Mouse (Mus musculus) midbrain, embryonic 10.5 days (tissue): ENCODE results near the gene Ppp1r9b. TPM values are rescaled to one million over a fixed set of nuclear protein-coding genes. Genes with fewer than 3 reads are reported as not detected.
A peak's percentile ranks its signal among the peaks of the same experiment; 100 is the strongest.

Experiments
- DNase-seq: peaks from one replicate; pipeline ENCODE4 v3.0.0-alpha.2; 2017; ENCODE audit warnings: low spot score
- H3K27ac ChIP-seq: fragments of 300-500 bp; sonication (generic); replicated peaks from 2 replicates; pipeline ENCODE4 v1.5.1; 2016; ENCODE audit warnings: mild to moderate bottlenecking
- H3K27me3 ChIP-seq: fragments of 300-500 bp; sonication (generic); 2 replicates; pipeline ENCODE4 v1.6.1; 2016; ENCODE audit warnings: low read depth, mild to moderate bottlenecking; ENCODE audit not compliant: poor library complexity, severe bottlenecking
- H3K36me3 ChIP-seq: fragments of 300-500 bp; sonication (generic); 2 replicates; pipeline ENCODE4 v1.6.1; 2016; ENCODE audit warnings: mild to moderate bottlenecking, moderate library complexity
- H3K4me1 ChIP-seq: fragments of 300-500 bp; sonication (generic); 2 replicates; pipeline ENCODE4 v1.6.1; 2016
- H3K4me3 ChIP-seq: fragments of 300-500 bp; sonication (generic); 2 replicates; pipeline ENCODE4 v1.5.1; 2016; ENCODE audit warnings: mild to moderate bottlenecking, moderate library complexity
- H3K9me3 ChIP-seq: fragments of 300-500 bp; sonication (generic); replicated peaks from 2 replicates; pipeline ENCODE4 v1.6.1; 2016; ENCODE audit warnings: mild to moderate bottlenecking
- WGBS: fragments of 180-500 bp; shearing (Covaris S2); methylation state at CpG from one replicate; pipeline ENCODE4 v1.1.7; 2016; 5-methylcytosine and 5-hydroxymethylcytosine counted together
- polyA plus RNA-seq: library from polyadenylated mRNA; unstranded; fragments of >200 nt; fragmentation: Nextera tagmentation; extraction: Ambion mirVana; gene quantifications from 2 replicates; pipeline ENCODE4 v1.2.1, GENCODE M21; 2016

Gene Ppp1r9b
- polyA plus RNA-seq, 1 experiment from 2014 or later: 8.6 TPM

- no peaks in the 10 kb centered on the region for H3K36me3 ChIP-seq
- no peaks in the 10 kb centered on the region for H3K9me3 ChIP-seq
- no peak for DNase-seq
- H3K27ac ChIP-seq: no peak overlapping the region
- no peaks in the 10 kb centered on the region; the same call in 1 of the 2 replicates for H3K27me3 ChIP-seq
- 65% methylated on average over 1 of the region's 1 CpGs for WGBS
- H3K4me3 ChIP-seq: no peak overlapping the region
- peaks cover 45% of the 10 kb centered on the region for H3K4me1 ChIP-seq
Observed at GRCm38 (mm10) chr11:94985140-94985539, 5.7 kb upstream of the Ppp1r9b start.

DNA sequence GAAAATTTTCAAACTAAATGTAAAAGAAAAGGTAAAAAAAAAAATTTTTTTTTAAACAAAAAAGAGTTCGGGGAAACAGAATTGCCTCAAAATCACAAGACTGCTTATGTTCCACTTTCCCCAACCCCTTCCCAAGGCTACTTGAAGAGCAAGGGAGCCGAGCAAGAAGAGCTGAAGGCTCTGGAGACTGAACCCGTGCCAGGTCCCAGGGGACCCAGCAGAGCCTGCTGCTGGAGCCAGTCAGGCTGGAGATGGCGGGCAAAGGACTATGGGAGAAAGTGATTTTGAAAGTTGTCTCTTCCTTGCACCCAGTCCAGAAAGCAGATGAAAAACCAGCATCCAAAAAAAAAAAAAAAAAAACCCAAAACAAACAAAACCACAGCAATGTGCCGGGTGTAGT is 5.0 kb upstream of the Ppp1r9b start:
- Histone ChIP-seq H3K4me1 (peaks cover 52% of the 10 kb centered on the region), H3K27ac (no peak overlapping the region), H3K36me3 (no peaks in the 10 kb centered on the region), H3K27me3 (no peaks in the 10 kb centered on the region; the same call in 1 of the 2 replicates), H3K4me3 (no peak overlapping the region), H3K9me3 (no peaks in the 10 kb centered on the region)
- no peak for DNase-seq
- WGBS: 81% methylated on average over 5 of the region's 5 CpGs

DNA sequence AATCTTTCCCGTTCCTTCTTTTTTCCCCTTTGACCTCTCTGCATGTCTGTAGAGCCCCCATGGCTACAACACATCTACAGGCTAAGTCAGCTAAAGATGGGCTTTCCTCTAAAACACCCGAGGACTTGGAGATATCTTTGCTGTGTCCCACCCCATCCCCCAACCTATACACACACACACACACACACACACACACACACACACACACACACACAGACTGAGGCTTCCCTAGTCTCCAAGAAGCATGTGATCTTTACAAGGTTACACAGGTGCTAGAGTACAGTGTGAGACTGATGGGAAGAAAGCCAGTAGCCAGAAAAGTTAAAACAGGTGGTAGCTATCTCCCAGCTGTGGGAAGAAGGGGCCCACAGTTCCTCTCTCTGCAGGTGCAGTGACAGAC is 4.4 kb upstream of the Ppp1r9b start:
- DNase-seq: no peak
- H3K27ac ChIP-seq: peak overlapping the region; percentile 67; the same call in 1 of the 2 replicates
- no peaks in the 10 kb centered on the region; the same call in 1 of the 2 replicates for H3K27me3 ChIP-seq
- no peaks in the 10 kb centered on the region for H3K9me3 ChIP-seq
- peaks cover 54% of the 10 kb centered on the region for H3K4me1 ChIP-seq
- 78% methylated on average over 2 of the region's 2 CpGs for WGBS
- H3K36me3 ChIP-seq: no peaks in the 10 kb centered on the region
- H3K4me3 ChIP-seq: no peak overlapping the region

DNA sequence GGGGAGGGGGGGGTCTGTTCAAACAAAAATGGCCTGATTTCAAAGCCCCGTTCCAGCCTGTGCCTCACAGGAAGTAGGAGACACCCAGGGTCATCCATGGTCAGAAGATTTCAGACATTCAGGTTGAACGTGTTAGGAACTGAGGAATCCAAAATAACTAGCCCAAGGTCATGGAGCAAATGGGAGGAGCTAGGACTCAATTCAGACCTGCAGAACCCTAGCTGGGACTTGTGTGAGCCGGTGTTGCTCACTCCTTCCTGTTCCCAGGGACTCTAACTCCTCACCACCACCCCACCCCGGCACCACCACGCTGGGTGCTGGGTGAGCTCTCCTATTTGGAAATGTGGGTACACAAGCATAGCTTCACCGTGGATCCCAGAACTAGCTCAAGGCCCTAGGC is 3.5 kb upstream of the Ppp1r9b start:
- H3K27me3 ChIP-seq: no peaks in the 10 kb centered on the region; the same call in 1 of the 2 replicates
- DNase-seq: no peak
- 48% methylated on average over 6 of the region's 6 CpGs for WGBS
- H3K4me1 ChIP-seq: peaks cover 63% of the 10 kb centered on the region
- no peaks in the 10 kb centered on the region for H3K36me3 ChIP-seq
- no peaks in the 10 kb centered on the region for H3K9me3 ChIP-seq
- H3K4me3 ChIP-seq: peak overlapping the region; percentile 10; the same call in 1 of the 2 replicates
- peak overlapping the region; percentile 67 for H3K27ac ChIP-seq

GRCm38 (mm10) chr11:94987851-94988250 is 3.0 kb upstream of the Ppp1r9b start:
- no peaks in the 10 kb centered on the region for H3K36me3 ChIP-seq
- H3K4me3 ChIP-seq: no peak overlapping the region
- peaks cover 68% of the 10 kb centered on the region for H3K4me1 ChIP-seq
- WGBS: 84% methylated on average over 8 of the region's 8 CpGs
- no peak for DNase-seq
- H3K9me3 ChIP-seq: no peaks in the 10 kb centered on the region
- H3K27me3 ChIP-seq: no peaks in the 10 kb centered on the region; the same call in 1 of the 2 replicates
- H3K27ac ChIP-seq: peak overlapping the region; percentile 67

GRCm38 (mm10) chr11:94988780-94989561 is 1.9 kb upstream of the Ppp1r9b start:
- DNase-seq: no peak
- peaks cover 79% of the 10 kb centered on the region for H3K4me1 ChIP-seq

GRCm38 (mm10) chr11:94989562-94990017 is 1.2 kb upstream of the Ppp1r9b start:
- under 1% methylated on average over 12 of the region's 12 CpGs for WGBS
- H3K27ac ChIP-seq: peak overlapping the region; percentile 96
- no peaks in the 10 kb centered on the region; the same call in 1 of the 2 replicates for H3K27me3 ChIP-seq
- peaks cover 85% of the 10 kb centered on the region for H3K4me1 ChIP-seq
- H3K36me3 ChIP-seq: peaks cover 7% of the 10 kb centered on the region
- peak overlapping the region; percentile 81 for H3K4me3 ChIP-seq
- no peaks in the 10 kb centered on the region for H3K9me3 ChIP-seq
- DNase-seq: peak; percentile 93

More at GRCm38 (mm10) chr11:94988780-94989561, 1.9 kb upstream of the Ppp1r9b start:
- Histone ChIP-seq H3K27ac (peak overlapping the region; percentile 96), H3K9me3 (no peaks in the 10 kb centered on the region), H3K36me3 (0 out of 2 replicates have a peak, but pooled peaks cover 1% of the 10 kb centered on the region), H3K4me3 (peak overlapping the region; percentile 81), H3K27me3 (no peaks in the 10 kb centered on the region; the same call in 1 of the 2 replicates)
- WGBS: 19% methylated on average over 10 of the region's 10 CpGs

DNA sequence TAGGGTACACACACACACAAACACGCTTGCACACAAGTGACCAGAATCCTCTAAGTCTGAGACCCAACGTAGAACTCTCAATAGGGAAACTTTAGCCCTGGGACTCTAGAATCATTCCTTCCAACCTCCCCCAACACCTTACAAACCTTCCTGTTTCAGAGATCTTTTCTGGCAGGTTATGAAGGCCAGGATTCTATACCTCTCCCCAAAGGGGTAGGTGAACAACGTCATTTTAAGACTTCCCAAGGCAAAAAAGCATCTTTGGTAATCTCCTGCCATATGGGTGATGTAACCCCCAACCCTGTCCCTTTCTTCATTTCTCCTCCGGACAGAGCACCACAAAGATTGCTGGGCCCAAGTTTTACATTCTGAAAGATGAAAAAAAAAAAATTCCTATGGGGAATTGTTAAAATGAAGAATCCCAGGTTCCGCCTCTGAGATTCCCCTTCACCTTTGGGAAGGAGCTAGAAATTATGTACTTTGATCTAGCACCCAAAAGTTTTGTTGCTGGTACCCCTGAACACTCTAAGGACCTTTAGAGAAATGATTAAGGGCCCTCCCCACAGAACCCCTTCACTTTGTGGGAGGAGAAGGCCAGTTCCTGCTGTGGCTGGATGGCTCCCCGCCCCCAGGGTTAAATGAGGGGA is 610 bp upstream of the Ppp1r9b start:
- H3K4me3 ChIP-seq: peak overlapping the region; percentile 81

DNA sequence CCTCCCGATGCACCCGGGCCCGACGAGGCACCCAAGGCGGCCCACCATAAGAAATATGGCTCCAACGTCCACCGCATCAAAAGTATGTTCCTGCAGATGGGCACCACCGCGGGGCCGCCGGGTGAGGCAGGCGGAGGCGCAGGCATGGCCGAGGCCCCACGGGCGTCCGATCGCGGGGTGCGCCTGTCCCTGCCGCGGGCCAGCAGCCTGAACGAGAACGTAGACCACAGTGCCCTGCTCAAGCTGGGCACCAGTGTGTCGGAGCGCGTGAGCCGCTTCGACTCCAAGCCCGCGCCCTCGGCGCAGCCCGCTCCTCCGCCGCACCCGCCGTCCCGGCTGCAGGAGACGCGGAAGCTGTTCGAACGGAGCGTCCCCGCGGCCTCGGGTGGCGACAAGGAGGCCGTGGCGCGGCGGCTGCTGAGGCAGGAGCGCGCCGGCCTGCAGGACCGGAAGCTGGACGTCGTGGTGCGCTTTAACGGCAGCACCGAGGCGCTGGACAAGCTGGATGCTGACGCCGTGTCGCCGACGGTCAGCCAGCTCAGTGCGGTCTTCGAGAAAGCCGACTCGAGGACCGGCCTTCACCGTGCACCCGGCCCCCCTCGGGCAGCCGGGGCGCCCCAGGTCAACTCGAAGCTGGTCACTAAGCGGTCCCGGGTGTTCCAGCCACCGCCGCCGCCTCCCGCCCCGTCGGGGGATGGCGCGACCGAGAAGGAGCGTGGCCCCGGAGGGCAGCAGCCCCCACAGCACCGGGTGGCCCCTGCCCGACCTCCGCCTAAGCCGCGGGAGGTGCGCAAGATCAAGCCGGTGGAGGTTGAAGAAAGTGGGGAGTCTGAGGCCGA is 1.0 kb downstream of the Ppp1r9b start:
- Histone ChIP-seq H3K9me3 (no peaks in the 10 kb centered on the region), H3K27ac (peak overlapping the region; percentile 96), H3K27me3 (no peaks in the 10 kb centered on the region; the same call in 1 of the 2 replicates), H3K4me1 (peaks cover 93% of the 10 kb centered on the region), H3K4me3 (peak overlapping the region; percentile 81), H3K36me3 (peaks cover 29% of the 10 kb centered on the region)
- WGBS: under 1% methylated on average over 99 of the region's 99 CpGs
- peak; percentile 66 for DNase-seq

More for the DNA sequence above, 610 bp upstream of the Ppp1r9b start:
- Histone ChIP-seq H3K36me3 (peaks cover 14% of the 10 kb centered on the region), H3K4me1 (peaks cover 89% of the 10 kb centered on the region), H3K27ac (peak overlapping the region; percentile 96), H3K27me3 (no peaks in the 10 kb centered on the region; the same call in 1 of the 2 replicates), H3K9me3 (no peaks in the 10 kb centered on the region)
- DNase-seq: no peak
- WGBS: 52% methylated on average over 6 of the region's 6 CpGs

DNA sequence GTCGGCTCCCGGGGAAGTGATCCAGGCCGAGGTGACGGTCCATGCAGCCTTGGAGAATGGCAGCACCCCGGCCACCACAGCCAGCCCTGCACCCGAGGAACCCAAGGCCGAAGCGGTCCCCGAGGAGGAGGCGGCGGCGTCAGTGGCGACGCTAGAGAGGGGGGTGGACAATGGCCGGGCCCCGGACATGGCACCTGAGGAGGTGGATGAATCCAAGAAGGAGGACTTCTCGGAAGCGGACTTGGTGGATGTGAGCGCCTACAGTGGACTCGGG is 1.6 kb downstream of the Ppp1r9b start:
- H3K4me3 ChIP-seq: peak overlapping the region; percentile 81
- H3K9me3 ChIP-seq: no peaks in the 10 kb centered on the region
- peaks cover 35% of the 10 kb centered on the region for H3K36me3 ChIP-seq
- H3K27me3 ChIP-seq: no peaks in the 10 kb centered on the region; the same call in 1 of the 2 replicates
- under 1% methylated on average over 20 of the region's 20 CpGs for WGBS
- H3K27ac ChIP-seq: peak overlapping the region; percentile 96
- peaks cover 88% of the 10 kb centered on the region for H3K4me1 ChIP-seq
- DNase-seq: no peak

DNA sequence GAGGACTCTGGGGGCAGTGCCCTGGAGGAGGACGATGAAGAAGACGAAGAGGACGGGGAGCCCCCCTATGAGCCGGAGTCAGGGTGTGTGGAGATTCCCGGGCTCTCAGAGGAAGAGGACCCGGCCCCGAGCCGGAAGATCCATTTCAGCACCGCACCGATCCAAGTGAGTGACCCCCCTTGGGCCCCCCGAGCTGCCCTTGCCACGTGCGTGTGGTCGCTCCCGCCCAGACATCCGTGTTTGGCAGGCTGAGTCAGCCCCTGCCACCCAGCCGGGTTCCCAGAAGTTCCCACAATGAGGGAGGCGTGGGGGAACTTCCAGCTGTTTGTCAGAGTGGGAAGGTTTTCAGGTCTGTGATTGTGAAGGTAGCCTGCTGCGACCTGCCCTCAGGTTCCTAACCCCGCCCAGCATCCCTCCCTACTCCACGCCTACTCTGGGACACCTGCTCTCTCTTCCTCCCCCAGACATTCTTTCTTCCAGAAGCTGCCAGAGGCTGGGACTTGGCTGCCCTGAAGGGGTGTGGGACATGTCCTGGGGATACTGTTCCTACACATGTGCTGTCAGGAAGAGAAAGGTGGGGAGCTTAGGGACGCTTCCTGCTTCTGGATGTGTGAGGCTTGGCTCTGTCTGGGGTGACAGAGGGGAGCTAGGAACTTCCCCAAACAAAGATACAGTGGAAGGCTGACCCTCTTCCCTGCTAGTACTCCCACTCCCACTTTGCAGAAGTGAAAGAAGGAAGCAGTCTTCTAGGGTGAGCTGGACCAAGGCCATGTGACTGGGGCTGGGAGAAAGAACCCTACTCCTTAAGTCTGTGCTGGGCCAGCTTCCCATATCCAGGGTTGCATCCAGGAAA is 2.1 kb downstream of the Ppp1r9b start:
- Histone ChIP-seq H3K4me3 (peak overlapping the region; percentile 81), H3K27me3 (no peaks in the 10 kb centered on the region; the same call in 1 of the 2 replicates), H3K4me1 (peaks cover 86% of the 10 kb centered on the region), H3K27ac (peak overlapping the region; percentile 96), H3K9me3 (no peaks in the 10 kb centered on the region), H3K36me3 (peaks cover 40% of the 10 kb centered on the region)
- no peak for DNase-seq
- 2% methylated on average over 22 of the region's 22 CpGs for WGBS
